Mouse (Mus musculus): ENCODE data around the gene Gpat2. TPM values are rescaled to one million over a fixed set of nuclear protein-coding genes. Genes with fewer than 3 reads are reported as not detected.
A peak's percentile ranks its signal among the peaks of the same experiment; 100 is the strongest.

Gpat2 gene
- polyA plus RNA-seq, 1 experiment from 2014 or later = 0.12 TPM

GRCm38 (mm10) chr2:127390846-127391245 is 34.2 kb upstream of the Gpat2 start:
- no peaks in the 10 kb centered on the region for H3K9me3 ChIP-seq (ENCODE audit: control insufficient read depth, low read length)
- 59% methylated on average over 4 of the region's 4 CpGs for WGBS
- no peak overlapping the region for H3K27ac ChIP-seq (ENCODE audit: low read length)
- H3K27me3 ChIP-seq (replicated peaks; ENCODE audit: control insufficient read depth, insufficient read depth, low read length) = no peaks in the 10 kb centered on the region
- H3K4me1 ChIP-seq (ENCODE audit: control insufficient read depth, insufficient read depth, low read length) = no peaks in the 10 kb centered on the region
- H3K9ac ChIP-seq (ENCODE audit: low read depth, low read length) = no peak overlapping the region
- H3K36me3 ChIP-seq (ENCODE audit: control insufficient read depth, insufficient read depth, low read length) = no peaks in the 10 kb centered on the region
- H3K4me3 ChIP-seq (ENCODE audit: low read length) = no peak overlapping the region
- ATAC-seq = no peak
- no peak overlapping the region for H3K4me2 ChIP-seq (ENCODE audit: low read depth, low read length)

GRCm38 (mm10) chr2:127391323-127391722 is 33.7 kb upstream of the Gpat2 start:
- Histone ChIP-seq H3K4me3 (ENCODE audit: low read length) (no peak overlapping the region), H3K4me1 (ENCODE audit: control insufficient read depth, insufficient read depth, low read length) (no peaks in the 10 kb centered on the region), H3K27ac (ENCODE audit: low read length) (no peak overlapping the region), H3K9me3 (ENCODE audit: control insufficient read depth, low read length) (no peaks in the 10 kb centered on the region), H3K27me3 (replicated peaks; ENCODE audit: control insufficient read depth, insufficient read depth, low read length) (no peaks in the 10 kb centered on the region), H3K36me3 (ENCODE audit: control insufficient read depth, insufficient read depth, low read length) (no peaks in the 10 kb centered on the region), H3K9ac (ENCODE audit: low read depth, low read length) (no peak overlapping the region), H3K4me2 (ENCODE audit: low read depth, low read length) (no peak overlapping the region)
- ATAC-seq = peak; percentile 60
- WGBS = 47% methylated on average over 3 of the region's 3 CpGs

- H3K9me3 ChIP-seq (ENCODE audit: control insufficient read depth, low read length) = no peaks in the 10 kb centered on the region
- 79% methylated on average over 5 of the region's 5 CpGs for WGBS
- H3K9ac ChIP-seq (ENCODE audit: low read depth, low read length) = no peak overlapping the region
- H3K4me1 ChIP-seq (ENCODE audit: control insufficient read depth, insufficient read depth, low read length) = no peaks in the 10 kb centered on the region
- no peak overlapping the region for H3K4me2 ChIP-seq (ENCODE audit: low read depth, low read length)
- H3K27ac ChIP-seq (ENCODE audit: low read length) = no peak overlapping the region
- no peak for ATAC-seq
- H3K36me3 ChIP-seq (ENCODE audit: control insufficient read depth, insufficient read depth, low read length) = no peaks in the 10 kb centered on the region
- H3K4me3 ChIP-seq (ENCODE audit: low read length) = no peak overlapping the region
- no peaks in the 10 kb centered on the region for H3K27me3 ChIP-seq (replicated peaks; ENCODE audit: control insufficient read depth, insufficient read depth, low read length)
Measured at GRCm38 (mm10) chr2:127394606-127395161, 30.3 kb upstream of the Gpat2 start.

GRCm38 (mm10) chr2:127398738-127399137 is 26.3 kb upstream of the Gpat2 start:
- Histone ChIP-seq H3K4me2 (ENCODE audit: low read depth, low read length) (no peak overlapping the region), H3K36me3 (ENCODE audit: control insufficient read depth, insufficient read depth, low read length) (no peaks in the 10 kb centered on the region), H3K9ac (ENCODE audit: low read depth, low read length) (no peak overlapping the region), H3K9me3 (ENCODE audit: control insufficient read depth, low read length) (no peaks in the 10 kb centered on the region), H3K27ac (ENCODE audit: low read length) (no peak overlapping the region), H3K27me3 (replicated peaks; ENCODE audit: control insufficient read depth, insufficient read depth, low read length) (no peaks in the 10 kb centered on the region), H3K4me3 (ENCODE audit: low read length) (no peak overlapping the region), H3K4me1 (ENCODE audit: control insufficient read depth, insufficient read depth, low read length) (no peaks in the 10 kb centered on the region)
- ATAC-seq = no peak
- 88% methylated on average over 7 of the region's 7 CpGs for WGBS

- whole genome bisulfite sequencing = 58% methylated on average over 6 of the region's 6 CpGs
Measured at GRCm38 (mm10) chr2:127411126-127411525, 13.9 kb upstream of the Gpat2 start.

GRCm38 (mm10) chr2:127415806-127416205 is 9.2 kb upstream of the Gpat2 start:
- Histone ChIP-seq H3K9ac (ENCODE audit: low read depth, low read length) (no peak overlapping the region), H3K4me2 (ENCODE audit: low read depth, low read length) (no peak overlapping the region), H3K4me1 (ENCODE audit: control insufficient read depth, insufficient read depth, low read length) (0 out of 2 replicates have a peak, but pooled peaks cover 3% of the 10 kb centered on the region), H3K36me3 (ENCODE audit: control insufficient read depth, insufficient read depth, low read length) (no peaks in the 10 kb centered on the region), H3K4me3 (ENCODE audit: low read length) (no peak overlapping the region), H3K9me3 (ENCODE audit: control insufficient read depth, low read length) (no peaks in the 10 kb centered on the region), H3K27ac (ENCODE audit: low read length) (no peak overlapping the region), H3K27me3 (replicated peaks; ENCODE audit: control insufficient read depth, insufficient read depth, low read length) (0 out of 2 replicates have a peak, but pooled peaks cover 3% of the 10 kb centered on the region)
- WGBS = 50% methylated on average over 10 of the region's 10 CpGs
- no peak for ATAC-seq

More at GRCm38 (mm10) chr2:127411126-127411525, 13.9 kb upstream of the Gpat2 start:
- Histone ChIP-seq H3K4me2 (ENCODE audit: low read depth, low read length) (no peak overlapping the region), H3K4me1 (ENCODE audit: control insufficient read depth, insufficient read depth, low read length) (0 out of 2 replicates have a peak, but pooled peaks cover 3% of the 10 kb centered on the region), H3K9me3 (ENCODE audit: control insufficient read depth, low read length) (no peaks in the 10 kb centered on the region), H3K9ac (ENCODE audit: low read depth, low read length) (no peak overlapping the region), H3K4me3 (ENCODE audit: low read length) (no peak overlapping the region), H3K27me3 (replicated peaks; ENCODE audit: control insufficient read depth, insufficient read depth, low read length) (0 out of 2 replicates have a peak, but pooled peaks cover 2% of the 10 kb centered on the region), H3K36me3 (ENCODE audit: control insufficient read depth, insufficient read depth, low read length) (no peaks in the 10 kb centered on the region), H3K27ac (ENCODE audit: low read length) (no peak overlapping the region)
- ATAC-seq = no peak

GRCm38 (mm10) chr2:127416706-127417105 is 8.3 kb upstream of the Gpat2 start:
- WGBS = 52% methylated on average over 3 of the region's 3 CpGs

GRCm38 (mm10) chr2:127418266-127418970 is 6.6 kb upstream of the Gpat2 start:
- Histone ChIP-seq H3K4me3 (ENCODE audit: low read length) (no peak overlapping the region), H3K4me2 (ENCODE audit: low read depth, low read length) (no peak overlapping the region), H3K9ac (ENCODE audit: low read depth, low read length) (no peak overlapping the region), H3K4me1 (ENCODE audit: control insufficient read depth, insufficient read depth, low read length) (no peaks in the 10 kb centered on the region), H3K27ac (ENCODE audit: low read length) (no peak overlapping the region), H3K9me3 (ENCODE audit: control insufficient read depth, low read length) (no peaks in the 10 kb centered on the region), H3K27me3 (replicated peaks; ENCODE audit: control insufficient read depth, insufficient read depth, low read length) (0 out of 2 replicates have a peak, but pooled peaks cover 3% of the 10 kb centered on the region), H3K36me3 (ENCODE audit: control insufficient read depth, insufficient read depth, low read length) (no peaks in the 10 kb centered on the region)
- ATAC-seq = no peak
- WGBS = 61% methylated on average over 10 of the region's 10 CpGs

More at GRCm38 (mm10) chr2:127416706-127417105, 8.3 kb upstream of the Gpat2 start:
- Histone ChIP-seq H3K9me3 (ENCODE audit: control insufficient read depth, low read length) (no peaks in the 10 kb centered on the region), H3K4me2 (ENCODE audit: low read depth, low read length) (no peak overlapping the region), H3K4me1 (ENCODE audit: control insufficient read depth, insufficient read depth, low read length) (no peaks in the 10 kb centered on the region), H3K27ac (ENCODE audit: low read length) (no peak overlapping the region), H3K9ac (ENCODE audit: low read depth, low read length) (no peak overlapping the region), H3K36me3 (ENCODE audit: control insufficient read depth, insufficient read depth, low read length) (no peaks in the 10 kb centered on the region), H3K4me3 (ENCODE audit: low read length) (no peak overlapping the region), H3K27me3 (replicated peaks; ENCODE audit: control insufficient read depth, insufficient read depth, low read length) (0 out of 2 replicates have a peak, but pooled peaks cover 3% of the 10 kb centered on the region)
- no peak for ATAC-seq

- no peak overlapping the region for H3K4me3 ChIP-seq (ENCODE audit: low read length)
- no peaks in the 10 kb centered on the region for H3K27me3 ChIP-seq (replicated peaks; ENCODE audit: control insufficient read depth, insufficient read depth, low read length)
- H3K9ac ChIP-seq (ENCODE audit: low read depth, low read length) = no peak overlapping the region
- no peaks in the 10 kb centered on the region for H3K4me1 ChIP-seq (ENCODE audit: control insufficient read depth, insufficient read depth, low read length)
- no peak overlapping the region for H3K4me2 ChIP-seq (ENCODE audit: low read depth, low read length)
- peak; percentile 29; the same call in 1 of the 2 replicates for ATAC-seq
- no peaks in the 10 kb centered on the region for H3K9me3 ChIP-seq (ENCODE audit: control insufficient read depth, low read length)
- no peak overlapping the region for H3K27ac ChIP-seq (ENCODE audit: low read length)
- no peaks in the 10 kb centered on the region for H3K36me3 ChIP-seq (ENCODE audit: control insufficient read depth, insufficient read depth, low read length)
- 33% methylated on average over 3 of the region's 3 CpGs for WGBS
Measured at GRCm38 (mm10) chr2:127430238-127430637, 5.2 kb downstream of the Gpat2 start.
